Mouse (Mus musculus) small intestine, adult 2 months (tissue): ENCODE results near the gene Adamts12.

Experiments
- CTCF ChIP-seq: fragments of 200-500 bp; IDR thresholded peaks from 2 replicates; pipeline ENCODE4 v1.5.1; 2012; ENCODE audit warnings: low read depth, mild to moderate bottlenecking, control low read depth, inconsistent platforms, low read length, moderate library complexity, mixed read lengths; ENCODE audit not compliant: insufficient replicate concordance, insufficient read length; ENCODE audit errors: extremely low read depth
- POLR2A ChIP-seq: fragments of 200-500 bp; IDR thresholded peaks from 2 replicates; pipeline ENCODE4 v1.6.1; 2012; ENCODE audit warnings: low read depth, mild to moderate bottlenecking, control low read depth, inconsistent platforms, low read length, moderate library complexity

DNA sequence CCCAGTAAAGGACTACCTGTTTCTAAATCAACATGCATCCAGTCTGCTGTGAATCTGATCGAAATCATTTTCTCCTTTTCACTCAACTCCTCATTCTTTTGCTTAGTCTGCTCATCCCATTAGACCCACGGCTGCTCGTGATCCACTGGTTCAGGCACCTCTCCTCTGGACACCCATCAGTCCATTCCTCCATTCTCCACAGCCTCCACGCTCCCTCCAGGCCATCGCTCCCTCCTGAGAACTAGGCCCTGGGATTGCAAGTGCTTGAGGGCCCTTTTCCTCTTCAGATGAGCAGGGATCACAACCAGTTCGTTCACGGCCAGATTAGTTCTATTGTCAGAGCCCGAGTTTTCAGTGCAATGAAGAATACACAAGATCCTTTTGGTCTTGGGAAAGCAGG lies 316.0 kb downstream of the Adamts12 start:
- TF ChIP-seq CTCF (no peak), POLR2A (no peak)
